Mouse (Mus musculus): ENCODE data around the gene Pou5f1. TPM values are rescaled to one million over a fixed set of nuclear protein-coding genes. Genes with fewer than 3 reads are reported as not detected.

The Pou5f1 gene
- total RNA-seq, 2 experiments from 2014 or later = not detected

DNA sequence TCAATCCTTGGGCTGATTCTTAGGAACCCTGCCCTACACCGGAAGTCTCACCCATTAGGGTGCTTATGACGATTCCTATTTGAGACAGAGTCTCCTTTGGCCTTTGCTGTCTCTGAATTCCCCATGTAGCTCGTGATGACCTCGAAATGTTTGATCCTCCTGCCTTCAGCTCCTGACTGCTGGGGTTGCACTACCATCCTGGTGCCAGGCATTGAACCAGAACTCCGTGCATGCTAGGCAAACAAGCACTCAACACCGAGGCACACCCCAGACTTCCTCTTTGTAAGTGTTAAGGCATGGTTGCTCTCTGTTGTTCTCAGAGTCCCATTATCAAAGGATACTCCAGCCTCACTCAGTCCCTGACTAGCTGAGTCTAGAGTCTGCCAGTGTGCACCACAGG lies 38.2 kb downstream of the Pou5f1 start:
- intact Hi-C loops (cut with DNase I) = no loop called here
- DNase-seq (ENCODE audit: extremely low spot score in 1 of 2, low spot score in 2 of 2) = no peak

DNA sequence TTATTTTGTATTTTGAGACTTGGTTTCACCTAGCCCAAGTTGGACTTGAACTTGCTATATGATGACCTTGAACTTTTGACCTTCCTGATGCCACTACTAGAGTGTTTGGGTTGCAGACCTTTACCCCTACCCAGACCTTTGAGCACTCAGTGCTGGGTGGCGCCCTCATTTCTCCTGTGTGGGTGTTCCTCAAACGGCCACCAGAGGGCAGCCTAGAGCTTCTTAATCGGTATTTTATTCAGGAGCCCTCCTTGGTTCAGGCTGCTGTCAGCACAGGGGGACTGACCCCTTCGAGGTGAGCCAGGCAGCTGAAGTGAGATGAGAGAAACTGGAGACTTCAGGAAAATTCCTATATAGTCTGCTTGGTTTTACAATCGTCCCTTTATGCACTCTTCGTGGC lies 38.9 kb downstream of the Pou5f1 start:
- intact Hi-C loops (cut with DNase I) = no loop called here
- peak in 1 of 2 experiments; percentile 44 for DNase-seq (ENCODE audit: extremely low spot score in 1 of 2, low spot score in 2 of 2)

DNA sequence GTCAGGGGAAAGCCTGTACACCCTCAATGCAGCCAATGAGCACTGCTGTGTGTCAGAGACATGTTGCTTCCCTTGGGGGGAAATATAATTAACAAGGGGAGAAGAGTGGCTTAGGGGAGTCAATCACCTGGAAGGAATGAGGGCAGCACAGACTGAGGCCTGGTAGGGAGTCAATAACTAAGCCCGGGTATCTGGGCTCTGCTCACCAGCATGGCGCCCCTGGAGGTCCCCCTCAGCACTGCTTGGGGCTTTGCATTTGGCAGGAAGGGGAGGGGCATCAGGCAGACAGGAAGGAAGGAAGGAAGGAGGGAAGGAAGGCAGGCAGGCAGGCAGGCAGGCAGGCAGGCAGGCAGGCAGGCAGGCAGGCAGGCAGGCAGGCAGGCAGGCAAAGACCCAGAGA lies 41.6 kb downstream of the Pou5f1 start:
- intact Hi-C loops (cut with DNase I) = no loop called here

GRCm38 (mm10) chr17:35548636-35549035 lies 42.8 kb downstream of the Pou5f1 start:
- no peak for DNase-seq (ENCODE audit: extremely low spot score in 1 of 2, low spot score in 2 of 2)
- intact Hi-C loops (cut with DNase I) = no loop called here

More for the DNA sequence above, 41.6 kb downstream of the Pou5f1 start:
- DNase-seq (ENCODE audit: extremely low spot score in 1 of 2, low spot score in 2 of 2) = no peak

- intact Hi-C loops (cut with DNase I) = no loop called here
- peak; percentile 59 to 89 for DNase-seq (ENCODE audit: extremely low spot score in 1 of 2, low spot score in 2 of 2)
Measured at GRCm38 (mm10) chr17:35549437-35550142, 43.8 kb downstream of the Pou5f1 start.

DNA sequence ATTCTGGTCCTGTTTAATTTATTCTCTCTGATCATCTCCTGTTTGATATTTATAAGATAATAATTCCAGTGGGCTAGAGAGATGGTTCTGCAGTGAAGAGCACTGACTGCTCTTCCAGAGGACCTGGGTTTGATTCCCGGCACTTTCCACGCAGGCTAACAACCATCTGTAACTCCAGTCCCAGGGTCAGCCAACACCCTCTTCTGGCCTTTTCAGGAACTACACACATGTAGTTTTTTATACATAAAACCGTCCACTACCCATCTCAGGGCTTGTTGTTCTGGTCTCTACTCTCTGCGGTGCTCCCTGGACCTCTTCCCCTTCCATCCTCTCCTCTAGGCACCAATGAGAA lies 44.3 kb downstream of the Pou5f1 start:
- intact Hi-C loops (cut with DNase I) = no loop called here
- no peak for DNase-seq (ENCODE audit: extremely low spot score in 1 of 2, low spot score in 2 of 2)

DNA sequence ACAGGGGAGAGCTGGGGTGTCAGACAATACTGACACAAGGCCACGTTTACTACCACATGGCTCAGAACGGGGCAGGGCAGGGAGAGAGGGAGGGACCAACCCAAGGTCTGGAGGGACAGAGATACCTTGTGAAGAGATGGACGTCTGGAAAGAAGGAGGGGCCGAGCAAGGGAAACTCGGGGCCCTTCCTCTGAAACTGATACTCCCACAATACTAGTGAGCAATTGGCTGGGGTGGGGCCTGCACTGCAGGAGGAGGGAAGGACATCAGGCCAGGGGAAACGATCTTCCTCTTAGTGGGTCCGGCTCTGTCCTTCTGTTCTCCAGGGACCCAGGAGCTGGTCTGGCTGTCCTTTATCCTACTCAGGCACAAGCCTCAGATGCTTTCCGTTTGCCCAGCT lies 45.1 kb downstream of the Pou5f1 start:
- intact Hi-C loops (cut with DNase I) = no loop called here
- DNase-seq (ENCODE audit: extremely low spot score in 1 of 2, low spot score in 2 of 2) = no peak

DNA sequence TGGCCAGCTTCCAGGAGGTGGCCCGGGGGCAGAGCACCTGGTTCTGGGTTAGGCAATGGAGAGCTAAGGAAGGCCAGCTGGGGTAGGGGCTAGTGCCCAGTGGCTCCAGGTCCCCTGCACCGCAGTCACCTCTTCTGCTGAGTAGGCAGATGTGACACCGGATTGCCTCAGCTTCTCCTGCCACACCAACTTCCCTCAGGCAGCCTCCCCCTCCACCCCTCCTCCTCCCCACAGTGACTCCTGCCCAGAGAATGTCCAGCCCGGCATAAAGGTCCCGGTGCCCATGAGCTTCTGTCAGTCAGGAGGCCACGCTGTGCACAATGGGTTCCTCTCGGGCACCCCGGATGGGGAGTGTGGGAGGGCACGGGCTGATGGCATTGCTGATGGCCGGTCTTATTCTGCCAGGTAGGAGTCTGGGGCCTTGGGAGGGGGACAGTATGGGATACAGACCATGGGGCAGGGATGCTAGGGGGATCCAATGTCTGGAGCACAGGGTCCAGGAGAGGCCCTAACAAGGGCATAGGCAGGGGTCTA lies 46.1 kb downstream of the Pou5f1 start, which contains the start of gene Cdsn:
Cdsn (plus strand) TSS at position 248 of the 534 bp plus-strand sequence.
- no peak for DNase-seq (ENCODE audit: extremely low spot score in 1 of 2, low spot score in 2 of 2)
- intact Hi-C loops (cut with DNase I) = no loop called here

- DNase-seq (ENCODE audit: extremely low spot score in 1 of 2, low spot score in 2 of 2) = no peak
- intact Hi-C loops (cut with DNase I) = no loop called here
Measured at GRCm38 (mm10) chr17:35554321-35554720, 48.5 kb downstream of the Pou5f1 start.

DNA sequence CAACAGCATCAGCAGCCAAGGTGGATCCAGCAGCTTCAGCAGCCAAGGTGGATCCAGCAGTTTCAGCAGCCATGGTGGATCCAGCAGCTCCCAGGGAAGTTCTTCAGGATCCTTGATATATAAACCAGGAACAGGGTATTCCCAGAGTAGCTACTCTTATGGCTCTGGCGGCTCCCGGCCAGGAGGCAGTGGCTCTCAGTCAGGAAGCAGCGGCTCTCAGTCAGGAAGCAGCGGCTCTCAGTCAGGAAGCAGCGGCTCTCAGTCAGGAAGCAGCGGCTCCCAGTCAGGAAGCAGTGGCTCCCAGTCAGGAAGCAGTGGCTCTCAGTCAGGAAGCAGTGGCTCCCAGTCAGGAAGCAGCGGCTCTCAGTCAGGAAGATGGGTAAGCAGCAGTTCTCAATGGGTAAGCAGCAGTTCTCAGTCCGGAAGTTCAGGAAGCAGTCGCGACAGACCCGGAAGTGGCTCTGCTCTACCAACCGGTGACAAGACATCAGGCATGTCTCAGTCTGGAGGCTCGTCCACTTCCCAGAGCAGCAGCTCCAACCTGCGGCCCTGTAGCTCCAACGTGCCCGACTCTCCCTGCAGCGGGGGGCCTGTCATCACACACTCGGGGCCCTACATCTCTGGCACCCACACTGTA lies 49.1 kb downstream of the Pou5f1 start:
- intact Hi-C loops (cut with DNase I) = no loop called here
- no peak for DNase-seq (ENCODE audit: extremely low spot score in 1 of 2, low spot score in 2 of 2)

GRCm38 (mm10) chr17:35556186-35556765 lies 50.5 kb downstream of the Pou5f1 start:
- intact Hi-C loops (cut with DNase I) = no loop called here

GRCm38 (mm10) chr17:35556812-35557211 lies 51.0 kb downstream of the Pou5f1 start:
- DNase-seq (ENCODE audit: extremely low spot score in 1 of 2, low spot score in 2 of 2) = peak in 1 of 2 experiments; percentile 68
- intact Hi-C loops (cut with DNase I) = no loop called here

More at GRCm38 (mm10) chr17:35556186-35556765, 50.5 kb downstream of the Pou5f1 start:
- DNase-seq (ENCODE audit: extremely low spot score in 1 of 2, low spot score in 2 of 2) = no peak

GRCm38 (mm10) chr17:35557351-35557750 lies 51.5 kb downstream of the Pou5f1 start:
- no peak for DNase-seq (ENCODE audit: extremely low spot score in 1 of 2, low spot score in 2 of 2)
- intact Hi-C loops (cut with DNase I) = no loop called here

DNA sequence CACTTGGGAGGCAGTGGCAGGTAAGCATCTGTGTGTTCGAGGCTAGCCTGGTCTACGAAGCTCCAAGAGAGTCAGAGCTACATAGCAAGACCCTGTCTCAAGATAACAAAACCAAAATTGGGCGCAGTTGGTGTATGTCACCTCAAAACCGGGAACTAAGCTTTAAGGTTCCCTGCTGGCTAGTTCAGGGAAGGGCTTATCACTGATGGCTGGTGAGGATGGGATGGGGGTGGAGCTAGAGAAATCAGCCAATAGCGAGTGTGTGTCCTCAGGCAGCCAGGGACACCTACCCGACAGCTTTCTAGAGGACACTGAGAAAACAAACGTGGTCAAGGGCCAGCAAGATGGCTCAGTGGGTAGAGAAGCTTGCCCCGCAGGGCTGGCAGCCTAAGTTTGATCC lies 52.4 kb downstream of the Pou5f1 start:
- no peak for DNase-seq (ENCODE audit: extremely low spot score in 1 of 2, low spot score in 2 of 2)
- intact Hi-C loops (cut with DNase I) = no loop called here

Other genes with a start within 250 kb of the Pou5f1 start
- gene H2-D1, start 243.3 kb upstream of the Pou5f1 start, total RNA-seq (2021) = 10 to 100 TPM; 18.2 to 21.5 TPM
- gene H2-Q1, start 185.6 kb upstream of the Pou5f1 start, total RNA-seq (2021) = under 1 TPM; 0.67 to 0.81 TPM
- 1 to 10 TPM; 1.7 to 1.8 TPM for gene H2-Q2, start 163.8 kb upstream of the Pou5f1 start, total RNA-seq (2021)
- 1 to 10 TPM in 1 of 2 experiments, under 1 TPM in 1; 0.56 to 1.4 TPM for gene H2-Q4, start 126.4 kb upstream of the Pou5f1 start, total RNA-seq (2021)
- not detected for gene H2-Q6, start 81.2 kb upstream of the Pou5f1 start, total RNA-seq (2021)
- gene H2-Q7, start 66.9 kb upstream of the Pou5f1 start, total RNA-seq (2021) = under 1 TPM in 1 of 2 experiments, not detected in 1; 0.55 TPM
- not detected for gene H2-Q10, start 35.9 kb upstream of the Pou5f1 start, total RNA-seq (2021)
- 1 to 10 TPM; 5.7 to 8.5 TPM for gene Tcf19, start 10.8 kb downstream of the Pou5f1 start, total RNA-seq (2021)
- 1 to 10 TPM; 6.4 to 7.4 TPM for gene Cchcr1, start 11.1 kb downstream of the Pou5f1 start, total RNA-seq (2021)
- under 1 TPM; 0.43 to 0.59 TPM for gene Psors1c2, start 27.2 kb downstream of the Pou5f1 start, total RNA-seq (2021)
- under 1 TPM; 0.41 to 0.47 TPM for gene Cdsn, start 46.1 kb downstream of the Pou5f1 start, total RNA-seq (2021)
- not detected for gene 2300002M23Rik, start 61.4 kb downstream of the Pou5f1 start, total RNA-seq (2021)
- not detected for gene Sfta2, start 95.5 kb downstream of the Pou5f1 start, total RNA-seq (2021)
- not detected for gene Gm9573, start 120.6 kb downstream of the Pou5f1 start, total RNA-seq (2021)
- gene Mucl3, start 137.7 kb downstream of the Pou5f1 start, total RNA-seq (2021) = not detected
- 10 to 100 TPM; 31.2 to 42.6 TPM for gene Vars2, start 161.6 kb downstream of the Pou5f1 start, total RNA-seq (2021)
- 10 to 100 TPM; 23.5 to 24.1 TPM for gene Gtf2h4, start 167.7 kb downstream of the Pou5f1 start, total RNA-seq (2021)
- 10 to 100 TPM; 39.6 to 40.1 TPM for gene Ddr1, start 198.6 kb downstream of the Pou5f1 start, total RNA-seq (2021)